Mouse (Mus musculus): ENCODE measurements around the gene Llph.

- no peak for TF ChIP-seq EP300 (IDR thresholded peaks at IDR 0.05; ENCODE audit: low read length)
- no peak for TF ChIP-seq HCFC1 (IDR thresholded peaks at IDR 0.05; ENCODE audit: low read depth, low read length)
- TF ChIP-seq JUND (conservative IDR thresholded peaks at IDR 0.05; ENCODE audit: low read depth, low read length) = no peak
- TF ChIP-seq RCOR1 (conservative IDR thresholded peaks at IDR 0.05; ENCODE audit: low read depth, low read length) = no peak
- no peak for TF ChIP-seq POLR2AphosphoS2 (IDR thresholded peaks at IDR 0.05; ENCODE audit: low read depth, low read length)
- TF ChIP-seq POLR2A (IDR thresholded peaks at IDR 0.05; ENCODE audit: low read depth, low read length) = no peak
- no peak; a peak in 1 of 4 replicates for TF ChIP-seq CTCF (conservative IDR thresholded peaks at IDR 0.05 in 1 of 2, IDR thresholded peaks at IDR 0.05 in 1 of 2; ENCODE audit: low read depth in 2 of 2, low read length in 2 of 2)
Observed at GRCm38 (mm10) chr10:120202467-120203250, 24.2 kb upstream of the Llph start.
